ENCODE assay signal across 28 mouse cellular contexts in genomic region chr9:22089281-22089680, GRCm38 (mm10). TPM values are rescaled to one million over a fixed set of nuclear protein-coding genes. Genes with fewer than 3 reads are reported as not detected.
"Had no signal": no experiment of that assay in that cellular context is flagged by ENCODE, and none has a peak within 500 bp of the region (broad histone marks: within the 10 kb centered on the region; RNA-seq: fewer than 3 reads in every experiment).

No protein-coding gene starts in this region.

- H3K4me2 ChIP-seq: liver, embryonic 11.5 days; liver, embryonic 15.5 days; lung, embryonic 15.5 days; neural tube, embryonic 12.5 days; neural tube, embryonic 15.5 days had no signal

- H3K27ac ChIP-seq: kidney, postnatal 0 days; layer of hippocampus, adult 2 months; left cerebral cortex, adult 2 months; liver, embryonic 15.5 days; lung, embryonic 15.5 days; neural tube, embryonic 12.5 days; neural tube, embryonic 15.5 days had no signal

- DNase-seq: kidney, adult 2 months; kidney, postnatal 25 days; layer of hippocampus, postnatal 36 days; lung, adult 18-20 months; lung, postnatal 10 days; lung, postnatal 36 days; midbrain, embryonic 14.5 days; right cerebral cortex, adult 18-20 months; right cerebral cortex, postnatal 25 days; spleen, adult 18-20 months; thymus, adult 18-20 months; thymus, postnatal 36 days had no signal

- H3K9ac ChIP-seq: liver, embryonic 15.5 days; lung, embryonic 15.5 days; neural tube, embryonic 12.5 days; neural tube, embryonic 15.5 days had no signal

- H3K4me3 ChIP-seq: layer of hippocampus, adult 2 months; left cerebral cortex, adult 2 months; liver, embryonic 15.5 days; lung, embryonic 15.5 days; neural tube, embryonic 12.5 days; neural tube, embryonic 15.5 days had no signal

- H3K9me3 ChIP-seq: liver, embryonic 15.5 days; lung, embryonic 15.5 days; neural tube, embryonic 12.5 days; neural tube, embryonic 15.5 days had no signal

- H3K27me3 ChIP-seq: lung, embryonic 15.5 days; neural tube, embryonic 12.5 days had no signal

- ATAC-seq: intestine, postnatal 0 days had no signal

- H3K36me3 ChIP-seq: liver, embryonic 15.5 days; lung, embryonic 15.5 days; neural tube, embryonic 12.5 days; neural tube, embryonic 15.5 days had no signal

RNA-seq across cellular contexts. Expression of gene Gm49318, which starts 18.2 kb away (rescaled TPM):
- polyA plus RNA-seq: intestine, postnatal 0 days; kidney, adult 2 months; kidney, embryonic 14.5 days; kidney, postnatal 0 days; large intestine, adult 2 months; limb, embryonic 11.5 days; limb, embryonic 14.5 days; liver, embryonic 11.5 days; liver, embryonic 15.5 days; lung, embryonic 15.5 days; midbrain, embryonic 14.5 days; neural tube, embryonic 12.5 days; neural tube, embryonic 15.5 days; stomach, embryonic 16.5 days; testis, adult 2 months; urinary bladder, adult 2 months had no signal
